Mouse (Mus musculus): Measurements from ENCODE around the gene Tcea2.
A peak's percentile ranks its signal among the peaks of the same experiment; 100 is the strongest.

Tcea2 gene

DNA sequence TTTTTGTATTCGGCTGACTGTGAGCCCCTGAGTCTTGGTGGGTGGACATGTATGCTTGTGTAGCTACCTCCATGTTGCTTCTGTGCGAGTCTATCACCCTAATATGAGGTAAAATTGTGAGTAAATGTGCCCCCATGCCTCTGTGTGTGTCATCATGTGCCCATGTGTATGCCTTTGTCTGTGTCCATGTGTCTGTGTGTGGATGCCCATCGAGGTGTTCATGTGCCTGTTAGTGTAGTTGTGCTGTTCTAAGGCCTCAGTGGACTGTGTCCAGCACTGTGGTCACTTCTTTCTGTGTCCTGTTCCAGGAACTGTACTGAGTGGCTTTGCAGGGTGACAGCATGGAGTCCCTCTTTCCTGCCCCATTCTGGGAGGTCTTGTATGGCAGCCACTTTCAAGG lies 35.3 kb downstream of the Tcea2 start:
- DNase-seq, result no peak

- no peak for DNase-seq
These were observed 36.9 kb downstream of the Tcea2 start for GRCm38 (mm10) chr2:181716991-181717390.

GRCm38 (mm10) chr2:181720061-181720460 lies 40.0 kb downstream of the Tcea2 start:
- no peak for DNase-seq

DNA sequence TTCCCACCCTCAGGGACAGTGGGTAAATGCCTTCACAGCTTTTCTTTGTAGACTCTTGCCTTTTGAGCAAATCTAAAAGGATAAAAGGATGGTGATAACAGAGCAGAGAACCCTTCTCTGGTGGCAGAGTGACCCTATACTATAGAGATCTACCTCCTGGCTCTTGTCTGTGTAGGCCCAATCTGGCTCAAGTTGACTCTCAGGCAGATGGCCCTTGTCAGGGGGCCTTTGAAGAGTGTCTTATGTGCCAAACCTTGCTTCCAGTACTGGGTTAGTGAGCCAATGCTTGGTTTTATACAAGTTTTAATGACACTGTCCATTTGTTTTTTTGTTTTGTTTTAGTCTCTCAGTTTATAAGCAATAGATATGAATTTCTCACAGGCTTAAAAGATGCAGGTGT lies 41.1 kb downstream of the Tcea2 start:
- no peak for DNase-seq

- peak in 1 of 2 experiments; percentile 19 for DNase-seq
These were observed 42.1 kb downstream of the Tcea2 start for GRCm38 (mm10) chr2:181722213-181722612.

DNA sequence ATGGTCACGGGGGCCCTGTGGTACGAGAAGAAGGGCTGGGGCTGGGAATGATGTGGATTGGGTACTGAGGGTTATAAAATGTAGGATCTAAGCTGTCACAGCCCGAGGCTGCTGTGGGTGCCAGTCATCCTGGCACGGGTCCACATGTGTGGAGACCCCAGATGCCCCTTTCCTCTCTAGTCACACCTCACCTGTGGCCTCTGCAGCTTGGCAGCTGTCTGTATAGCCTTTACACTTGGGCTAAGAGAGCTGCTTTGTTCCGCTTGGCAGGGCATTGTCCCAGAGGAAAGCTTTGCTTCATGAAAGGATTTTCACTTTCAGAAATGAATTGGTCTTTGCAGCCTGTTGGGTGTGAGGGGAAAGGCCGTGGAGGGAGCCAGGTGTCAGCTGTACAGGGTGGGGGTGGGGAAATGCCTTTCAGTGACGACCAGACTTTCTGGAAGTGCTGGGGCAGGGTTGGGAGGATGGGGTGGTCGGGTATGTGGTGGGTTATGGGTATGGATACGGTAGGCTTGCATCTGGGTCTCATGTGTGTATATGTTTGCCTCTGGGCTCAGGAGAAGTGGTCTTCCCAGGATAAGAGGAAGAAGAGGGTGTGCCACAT lies 47.7 kb downstream of the Tcea2 start:
- no peak for DNase-seq

GRCm38 (mm10) chr2:181730051-181730450 lies 49.9 kb downstream of the Tcea2 start:
- no peak for DNase-seq
